Mouse (Mus musculus) gastrocnemius, postnatal 25 days (tissue): Measurements from ENCODE around the gene Src. TPM values are rescaled to one million over a fixed set of nuclear protein-coding genes. Genes with fewer than 3 reads are reported as not detected.
"Not testable (repeated sequence)": the region's sequence is repeated elsewhere in the genome, so short reads cannot be mapped to it uniquely, and the experiment has no call there.

Experiments used
- DNase-seq: peaks from one replicate; pipeline ENCODE4 v3.0.0; 2022
- total RNA-seq, 2 experiments: library from RNA; stranded (reverse); gene quantifications; 1 replicate in 1 of 2; 2 replicates in 1 of 2; pipeline ENCODE4 v1.2.3; 2021

Gene Src
- total RNA-seq, 2 experiments from 2014 or later, result 3.1 to 3.6 TPM

GRCm38 (mm10) chr2:157478651-157479050 lies 60.4 kb downstream of the Src start:
- DNase-seq, result no peak

- DNase-seq, result peak; percentile 24
These were observed 61.8 kb downstream of the Src start for GRCm38 (mm10) chr2:157479858-157480568.

- no peak for DNase-seq
These were observed 64.5 kb downstream of the Src start for GRCm38 (mm10) chr2:157482729-157483128.

GRCm38 (mm10) chr2:157486559-157486958 lies 68.3 kb downstream of the Src start:
- DNase-seq, result not testable (repeated sequence)

DNA sequence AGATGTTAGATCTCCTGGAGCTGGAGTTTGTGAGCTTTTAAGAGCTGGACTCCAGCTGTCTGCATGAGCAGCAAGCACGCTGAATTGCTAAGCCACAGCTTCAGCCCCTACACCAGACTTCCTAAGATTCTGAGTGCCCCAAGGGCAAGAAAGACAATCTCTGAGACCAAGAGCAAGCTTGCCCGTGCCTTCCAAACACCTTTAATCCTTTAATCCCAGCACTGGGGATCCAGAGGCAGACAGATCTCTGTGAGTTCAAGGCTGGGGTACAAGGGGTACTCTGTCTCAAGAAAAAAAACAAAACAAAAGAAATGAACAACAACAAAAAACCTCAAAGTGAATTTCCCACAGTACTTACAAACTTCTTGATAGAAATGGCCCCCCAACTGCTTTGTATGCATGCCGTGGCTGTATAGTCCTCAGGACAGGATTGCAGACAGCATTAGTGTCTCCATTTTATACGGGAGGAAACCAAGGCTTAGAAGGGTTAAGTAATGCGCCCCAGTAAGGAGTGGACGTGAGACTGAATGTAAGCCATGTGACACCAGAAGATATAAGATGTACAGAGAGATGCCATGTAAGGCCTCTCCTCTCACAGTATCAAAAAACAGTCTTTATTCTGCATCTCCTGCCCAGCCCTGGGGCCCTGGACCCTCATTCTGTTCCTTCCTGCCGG lies 68.9 kb downstream of the Src start:
- DNase-seq, result no peak

DNA sequence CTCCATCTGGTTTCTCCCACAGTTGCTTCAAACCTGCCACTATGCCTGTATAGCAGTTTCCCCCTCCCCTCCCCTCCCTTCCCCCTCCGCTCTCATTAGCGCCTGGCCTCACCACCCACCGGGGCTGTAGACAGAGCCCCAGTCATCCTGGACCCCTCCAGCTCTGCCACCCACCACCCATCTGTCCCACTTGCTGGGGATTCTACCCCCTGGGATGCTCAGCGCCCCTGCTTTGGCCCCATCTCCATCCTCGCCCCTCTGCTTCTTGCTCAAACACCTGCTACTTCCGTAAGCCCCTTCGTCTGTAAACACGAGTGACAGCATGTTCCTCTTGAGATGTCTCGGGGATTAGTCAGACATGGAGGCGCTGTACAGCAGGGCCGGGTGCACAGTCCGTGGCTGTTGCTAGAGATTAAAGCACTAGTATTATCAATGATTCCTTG lies 69.5 kb downstream of the Src start:
- DNase-seq, result no peak

- no peak for DNase-seq
These were observed 75.0 kb downstream of the Src start for GRCm38 (mm10) chr2:157493240-157493639.

DNA sequence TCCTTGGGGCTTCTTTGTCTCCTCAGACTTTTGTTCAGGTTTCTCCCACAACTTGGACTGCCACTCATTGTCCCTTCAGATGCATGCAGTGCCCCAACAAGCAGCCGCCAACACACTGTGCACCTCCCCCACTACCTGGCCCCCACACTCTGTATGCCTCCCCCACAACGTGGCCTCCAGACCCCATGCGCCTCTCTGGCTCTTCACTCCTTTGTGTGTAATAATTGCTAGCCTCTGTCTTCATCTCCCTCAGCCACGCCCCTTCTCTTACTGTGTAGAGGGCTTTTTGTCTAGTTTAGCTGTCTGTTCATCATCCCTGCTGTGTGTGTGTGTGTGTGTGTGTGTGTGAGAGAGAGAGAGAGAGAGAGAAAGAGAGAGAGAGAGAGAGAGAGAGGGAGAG lies 80.3 kb downstream of the Src start:
- no peak for DNase-seq

DNA sequence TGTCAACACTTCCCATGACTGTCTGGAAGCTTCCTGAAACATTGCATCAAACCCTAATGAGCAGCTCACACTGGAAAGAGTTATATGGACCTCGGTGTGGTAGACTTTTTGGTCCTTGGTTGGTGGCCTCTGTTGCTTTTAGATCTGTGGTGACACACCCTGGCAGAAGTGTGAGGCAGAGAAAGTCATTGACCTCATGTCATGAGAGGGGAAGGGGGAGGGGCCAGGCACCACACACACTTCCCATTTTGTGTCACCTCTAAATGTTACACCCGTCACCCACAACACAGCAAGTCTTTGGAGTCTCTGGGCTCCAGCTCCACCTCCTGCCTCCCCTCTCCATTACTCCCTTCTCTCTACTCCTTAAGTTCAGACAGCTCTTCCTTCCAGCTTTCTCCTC lies 82.1 kb downstream of the Src start:
- no peak for DNase-seq

GRCm38 (mm10) chr2:157501324-157501723 lies 83.1 kb downstream of the Src start:
- no peak for DNase-seq

DNA sequence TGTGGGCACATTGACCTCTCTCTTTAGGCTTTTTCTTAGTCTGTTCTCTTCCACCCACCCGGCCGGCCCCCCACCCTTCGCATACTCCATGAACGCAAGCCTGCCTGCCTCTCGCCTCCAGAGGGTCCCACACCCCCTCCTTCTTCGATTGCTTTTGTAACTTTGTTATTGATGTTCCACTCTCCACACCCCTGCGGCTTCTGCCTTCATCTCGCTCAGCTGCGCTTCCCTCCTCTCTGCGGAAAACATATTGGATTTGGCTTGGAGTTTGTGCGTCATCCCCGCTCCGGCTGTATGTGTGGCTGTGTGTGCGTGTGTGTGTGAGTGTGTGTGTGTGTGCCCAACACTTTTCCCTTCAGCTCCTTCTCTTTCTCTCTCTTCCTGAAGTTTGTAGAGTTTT lies 88.5 kb downstream of the Src start:
- DNase-seq, result no peak

DNA sequence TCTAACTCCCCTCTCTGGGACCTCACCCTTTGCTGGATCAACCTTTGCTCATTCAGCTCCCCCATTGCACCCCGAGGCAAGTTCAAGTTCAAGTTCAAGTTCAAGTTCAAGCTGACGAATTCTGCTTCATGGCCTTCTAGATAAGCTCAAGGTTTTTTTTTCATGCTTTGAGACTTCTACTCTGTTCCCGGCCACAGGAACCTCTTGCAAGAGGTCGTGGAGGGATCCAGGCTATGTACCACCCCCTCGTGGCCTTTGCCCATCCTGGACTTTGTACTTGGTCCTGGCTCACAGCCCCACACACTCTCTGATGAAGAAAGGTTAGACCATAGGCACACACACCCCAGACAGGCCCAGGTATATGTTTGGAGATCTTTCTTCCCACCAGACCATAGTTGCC lies 90.9 kb downstream of the Src start:
- DNase-seq, result no peak

- no peak for DNase-seq
These were observed 91.8 kb downstream of the Src start for GRCm38 (mm10) chr2:157510031-157510430.

DNA sequence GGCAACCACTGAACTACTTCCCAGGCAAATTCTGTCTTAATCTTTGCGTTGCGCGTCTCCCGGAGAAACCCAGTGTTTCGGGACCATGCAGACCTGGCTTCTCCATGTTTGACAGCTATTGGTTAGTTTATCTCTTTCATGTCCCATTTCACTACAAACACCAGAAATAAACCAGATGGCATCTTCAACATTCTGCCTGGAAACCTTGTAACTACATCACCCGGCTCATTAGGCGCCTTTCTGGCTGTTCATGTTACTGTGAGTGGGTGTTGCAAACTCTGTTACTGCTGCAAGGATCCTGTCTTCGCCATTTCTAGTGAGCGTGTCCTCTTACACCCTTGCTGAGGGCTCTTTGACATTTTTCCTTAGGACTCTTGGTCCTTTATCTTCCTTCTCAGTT lies 94.6 kb downstream of the Src start:
- DNase-seq, result no peak

DNA sequence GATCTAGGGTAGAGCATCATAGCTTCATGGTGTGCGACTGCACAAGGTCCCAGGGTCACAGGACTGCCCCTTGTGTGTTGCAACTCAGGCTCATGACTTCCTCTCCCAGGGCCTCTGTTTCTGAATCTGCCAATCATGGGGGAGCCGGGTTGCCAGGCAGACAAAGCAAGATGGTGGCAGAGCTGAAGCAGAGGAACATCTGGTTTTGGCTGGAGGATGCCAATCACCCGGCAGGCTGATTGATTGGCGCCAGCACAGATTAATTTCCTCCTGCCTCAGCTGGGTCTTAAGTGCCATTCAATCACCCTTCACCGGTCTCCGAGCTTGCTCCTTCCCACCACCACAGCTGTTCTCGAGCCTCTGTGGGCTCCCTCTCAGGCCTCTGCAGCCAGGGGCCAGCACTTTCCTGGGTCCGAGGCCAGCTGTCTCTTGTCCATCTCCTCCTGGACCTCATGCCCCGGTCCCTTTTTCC lies 95.5 kb downstream of the Src start:
- no peak for DNase-seq

GRCm38 (mm10) chr2:157514353-157514752 lies 96.1 kb downstream of the Src start:
- no peak for DNase-seq

GRCm38 (mm10) chr2:157517526-157517925 lies 99.3 kb downstream of the Src start:
- no peak for DNase-seq

- no peak for DNase-seq
These were observed 100.2 kb downstream of the Src start for GRCm38 (mm10) chr2:157518451-157518850.

DNA sequence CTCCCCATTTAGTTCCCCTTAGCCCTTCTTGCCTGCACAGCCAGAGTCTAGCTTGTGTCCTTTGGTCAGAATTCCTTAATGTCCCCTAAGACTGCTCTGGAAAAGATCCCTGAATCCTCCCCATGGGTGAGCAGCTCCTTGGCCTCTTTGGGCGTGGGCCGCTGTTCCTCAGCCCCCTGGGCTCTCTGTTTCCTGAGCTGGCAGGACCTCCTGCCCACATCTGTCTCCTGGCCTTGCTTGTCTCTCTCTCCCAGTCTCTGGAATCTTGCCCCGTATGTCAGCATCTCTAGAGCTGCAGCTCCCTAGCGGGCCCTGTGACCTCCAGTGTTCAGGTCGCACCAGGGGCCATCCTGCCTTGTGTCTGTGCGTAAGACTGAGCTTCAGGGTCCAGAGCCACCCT lies 101.2 kb downstream of the Src start:
- DNase-seq, result peak; percentile 21

DNA sequence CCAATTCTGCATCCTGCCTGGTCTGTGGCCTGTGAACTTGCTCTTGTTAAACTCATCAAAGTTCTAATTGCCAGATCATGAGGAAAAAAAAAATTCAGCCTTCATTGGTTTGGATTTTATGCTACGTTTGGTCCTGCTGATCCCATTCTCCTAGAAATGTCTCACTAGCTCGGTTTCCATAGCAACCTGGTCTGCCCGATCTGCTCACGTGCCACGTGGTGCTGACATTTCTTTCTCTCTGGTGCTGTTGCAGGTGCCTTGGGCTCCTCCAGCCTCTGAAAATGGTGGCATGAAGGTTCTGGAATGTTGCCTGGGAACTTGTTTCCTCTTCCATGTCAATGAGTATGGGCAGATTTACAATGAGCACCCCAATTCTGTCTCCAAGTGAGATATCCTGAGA lies 102.3 kb downstream of the Src start:
- DNase-seq, result no peak
